Mouse (Mus musculus) testis, adult 2 months (tissue): ENCODE data around the gene Ctxn1.

Source experiments
- CTCF ChIP-seq: fragments of 200-500 bp; IDR thresholded peaks from 2 replicates; pipeline ENCODE4 v1.5.1; 2012; ENCODE audit warnings: low read depth, mild to moderate bottlenecking, inconsistent platforms, low read length, moderate library complexity; ENCODE audit not compliant: control insufficient read depth, insufficient read depth, insufficient replicate concordance
- POLR2A ChIP-seq: fragments of 200-500 bp; IDR thresholded peaks from 2 replicates; pipeline ENCODE4 v1.6.1; 2012; ENCODE audit warnings: low read depth, mild to moderate bottlenecking, inconsistent platforms, low read length, moderate library complexity; ENCODE audit not compliant: control insufficient read depth

- TF ChIP-seq CTCF: no peak
- no peak for TF ChIP-seq POLR2A
These were observed 32.2 kb downstream of the Ctxn1 start, which contains the start of gene Lrrc8e for GRCm38 (mm10) chr8:4226739-4227347.
